Mouse (Mus musculus) testis, adult 2 months (tissue): ENCODE results near the gene Crxos.

ENCODE experiments used
- CTCF ChIP-seq: fragments of 200-500 bp; IDR thresholded peaks from 2 replicates; pipeline ENCODE4 v1.5.1; 2012; ENCODE audit warnings: low read depth, mild to moderate bottlenecking, inconsistent platforms, low read length, moderate library complexity; ENCODE audit not compliant: control insufficient read depth, insufficient read depth, insufficient replicate concordance
- POLR2A ChIP-seq: fragments of 200-500 bp; IDR thresholded peaks from 2 replicates; pipeline ENCODE4 v1.6.1; 2012; ENCODE audit warnings: low read depth, mild to moderate bottlenecking, inconsistent platforms, low read length, moderate library complexity; ENCODE audit not compliant: control insufficient read depth

- peak; percentile 71 for TF ChIP-seq POLR2A
- TF ChIP-seq CTCF = no peak
Observed at GRCm38 (mm10) chr7:15922220-15922773, 39.9 kb downstream of the Crxos start, which contains the start of gene Selenow.
